In genomic region chr5:22028379-22028778, GRCm38 (mm10) we compare ENCODE assay signal across 23 mouse cellular contexts.
DNase-seq lines count a peak whose midpoint lies in the region; ATAC-seq and TF ChIP-seq lines count a peak whose summit lies in the region.
"Had no signal": no experiment of that assay in that cellular context is flagged by ENCODE, and none has a peak within 500 bp of the region (broad histone marks: within the 10 kb centered on the region; RNA-seq: fewer than 3 reads in every experiment).

No protein-coding gene starts in this region.

- H3K36me3 ChIP-seq in CH12.LX (replicated peaks in 1 of 2; ENCODE audit: control insufficient read depth in 1 of 2, insufficient read depth in 1 of 2, low read length in 1 of 2): no peaks in the 10 kb centered on the region
- no peaks in the 10 kb centered on the region for H3K36me3 ChIP-seq in splenic B cell, adult 2 months (ENCODE audit: control insufficient read depth, insufficient read depth, low read length, poor library complexity, severe bottlenecking)
- H3K36me3 ChIP-seq in midbrain, embryonic 15.5 days (replicated peaks): no peaks in the 10 kb centered on the region
- H3K36me3 ChIP-seq: G1E had no signal

- H3K9me3 ChIP-seq in CH12.LX (replicated peaks; ENCODE audit: low read length): no peaks in the 10 kb centered on the region
- no peaks in the 10 kb centered on the region for H3K9me3 ChIP-seq in midbrain, embryonic 15.5 days
- H3K9me3 ChIP-seq: G1E had no signal

- H3K4me2 ChIP-seq in CH12.LX (ENCODE audit: insufficient read depth, low read depth, poor library complexity, severe bottlenecking): peak overlapping the region; percentile 70
- no peak overlapping the region for H3K4me2 ChIP-seq in midbrain, embryonic 15.5 days

- TF ChIP-seq POLR2A in CH12.LX (IDR thresholded peaks at IDR 0.05; ENCODE audit: low read depth, low read length): no peak

- H3K4me1 ChIP-seq in CH12.LX (ENCODE audit: control insufficient read depth in 1 of 2, insufficient read depth in 2 of 2): peaks cover 0 to 26% of the 10 kb centered on the region in 2 experiments; a peak in 3 of 4 replicates
- peaks cover 10% of the 10 kb centered on the region; the same call in 1 of the 2 replicates for H3K4me1 ChIP-seq in midbrain, embryonic 15.5 days

- no peak overlapping the region for H3K27ac ChIP-seq in CH12.LX (ENCODE audit: insufficient read depth, low read depth)
- H3K27ac ChIP-seq in midbrain, embryonic 15.5 days: no peak overlapping the region

- peaks cover 5% of the 10 kb centered on the region for H3K27me3 ChIP-seq in CH12.LX (replicated peaks)
- no peaks in the 10 kb centered on the region for H3K27me3 ChIP-seq in splenic B cell, adult 2 months (ENCODE audit: control insufficient read depth, insufficient read depth, low read length, poor library complexity, severe bottlenecking)
- H3K27me3 ChIP-seq in midbrain, embryonic 15.5 days (replicated peaks): no peaks in the 10 kb centered on the region

- H3K79me2 ChIP-seq in CH12.LX (replicated peaks; ENCODE audit: control insufficient read depth, extremely low read depth, insufficient read depth, poor library complexity, severe bottlenecking): no peaks in the 10 kb centered on the region

- in situ Hi-C loops in CH12.LX (cut with MboI; ENCODE audit: low pct_ligation_motif_present, low pct_unique_long_range_greater_than_20kb, low sequenced_read_pairs): no loop called here

- H3K9ac ChIP-seq in CH12.LX (ENCODE audit: insufficient read depth, low read depth): no peak overlapping the region
- H3K9ac ChIP-seq in midbrain, embryonic 15.5 days: no peak overlapping the region

- dilution Hi-C loops in CH12.LX (cut with MboI; ENCODE audit: extremely low pct_ligation_motif_present, extremely low pct_unique_long_range_greater_than_20kb, low sequenced_read_pairs): no loop called here

- no peak for TF ChIP-seq EP300 in CH12.LX (IDR thresholded peaks at IDR 0.05; ENCODE audit: low read length)

- TF ChIP-seq RAD21 in CH12.LX (IDR thresholded peaks at IDR 0.05; ENCODE audit: low read depth, low read length): no peak

- WGBS in midbrain, embryonic 15.5 days: 73% methylated on average over 11 of the region's 11 CpGs

- no peak for TF ChIP-seq CTCF in CH12.LX (conservative IDR thresholded peaks at IDR 0.05 in 1 of 2, IDR thresholded peaks at IDR 0.05 in 1 of 2; ENCODE audit: low read depth in 2 of 2, low read length in 2 of 2)

- peak overlapping the region in 1 of 3 experiments; percentile 28 for H3K4me3 ChIP-seq in CH12.LX (replicated peaks in 1 of 3; ENCODE audit: low read depth in 2 of 3, low read length in 2 of 3, poor library complexity in 1 of 3)
- no peak overlapping the region for H3K4me3 ChIP-seq in midbrain, embryonic 15.5 days

- DNase-seq in heart, adult 11 months: peak; percentile 64
- DNase-seq in heart, adult 9 months (ENCODE audit: low spot score in 2 of 2): no peak
- DNase-seq in A20 (ENCODE audit: low read depth, low spot score): peak; percentile 75
- DNase-seq in CH12.LX (ENCODE audit: extremely low read depth): peak; percentile 51
- peak; percentile 35 for DNase-seq in splenic B cell, adult 2 months (ENCODE audit: low read depth, low spot score)
- no peak for DNase-seq in spleen, adult 12 weeks (ENCODE audit: low spot score)
- DNase-seq: adrenal gland, adult 2 months; adrenal gland, adult 8-10 months; adrenal gland, postnatal 10 days; adrenal gland, postnatal 14 days; adrenal gland, postnatal 25 days; adrenal gland, postnatal 36 days; B cell, adult 2 months; cerebellum, adult 11 months; cerebellum, adult 11-12 months; cerebellum, adult 18-20 months; cerebellum, adult 2 months had no signal

- ATAC-seq in erythroid progenitor cell, adult 5-6 weeks (replicated peaks; ENCODE audit: low FRiP score, poor library complexity, severe bottlenecking): no peak
- no peak for ATAC-seq in midbrain, embryonic 15.5 days (replicated peaks)
- ATAC-seq: activated CD4-positive, CD25-positive, alpha-beta regulatory T cell, adult 4 months; CD4-positive, CD25-positive, alpha-beta regulatory T cell, adult 4 months; Patski had no signal

TF ChIP-seq in CH12.LX, 34 proteins besides CTCF, POLR2A, EP300 and RAD21:
- TF ChIP-seq MAFK (IDR thresholded peaks at IDR 0.05; ENCODE audit: insufficient replicate concordance, low read length) (no peak), MAX (IDR thresholded peaks at IDR 0.05; ENCODE audit: low read length) (0 out of 2 replicates have a peak, but pooled peaks have one; percentile 43), TCF12 (IDR thresholded peaks at IDR 0.05; ENCODE audit: low read depth, low read length) (no peak), E2F4 (IDR thresholded peaks at IDR 0.05; ENCODE audit: insufficient replicate concordance, low read depth, low read length) (peak; percentile 73; the same call in 1 of the 2 replicates), BHLHE40 (IDR thresholded peaks at IDR 0.05; ENCODE audit: low read depth, low read length) (peak; percentile 66), CHD1 (IDR thresholded peaks at IDR 0.05; ENCODE audit: low read depth, low read length) (no peak), ETS1 (conservative IDR thresholded peaks at IDR 0.05; ENCODE audit: low read depth, low read length) (0 out of 2 replicates have a peak, but pooled peaks have one; percentile 30)
TF ChIP-seq in CH12.LX: peak in this region for 4.

Comparison
In these comparisons a context has a peak if more than half of its experiments do, and no peak if none do; other contexts are left out.
1. DNase-seq: peak in heart, adult 11 months (single experiment), A20 (single experiment), CH12.LX (single experiment) and splenic B cell, adult 2 months (single experiment); none in heart, adult 9 months (0 of 2) and spleen, adult 12 weeks (single experiment).